Mouse (Mus musculus): ENCODE measurements around the gene Mical2.

GRCm38 (mm10) chr7:112365864-112366263 lies 140.2 kb downstream of the Mical2 start:
- no peak for TF ChIP-seq CTCF (conservative IDR thresholded peaks at IDR 0.05 in 1 of 2, IDR thresholded peaks at IDR 0.05 in 1 of 2; ENCODE audit: low read depth in 2 of 2, low read length in 2 of 2)
- no peak for TF ChIP-seq POLR2AphosphoS2 (IDR thresholded peaks at IDR 0.05; ENCODE audit: low read depth, low read length)
- no peak for TF ChIP-seq MXI1 (IDR thresholded peaks at IDR 0.05; ENCODE audit: low read depth, low read length)
- no peak for TF ChIP-seq TBP (conservative IDR thresholded peaks at IDR 0.05; ENCODE audit: low read depth, low read length)
- no peak for TF ChIP-seq POLR2A (IDR thresholded peaks at IDR 0.05; ENCODE audit: low read depth, low read length)
- no peak for TF ChIP-seq ELF1 (IDR thresholded peaks at IDR 0.05; ENCODE audit: low read depth, low read length)
- no peak for TF ChIP-seq MAZ (IDR thresholded peaks at IDR 0.05; ENCODE audit: low read depth, low read length)
- TF ChIP-seq ZKSCAN1 (IDR thresholded peaks at IDR 0.05; ENCODE audit: borderline replicate concordance, low read depth, low read length): no peak
- TF ChIP-seq SMC3 (IDR thresholded peaks at IDR 0.05; ENCODE audit: low read depth, low read length): no peak
- TF ChIP-seq CHD1 (IDR thresholded peaks at IDR 0.05; ENCODE audit: low read depth, low read length): no peak
- TF ChIP-seq E2F4 (IDR thresholded peaks at IDR 0.05; ENCODE audit: insufficient replicate concordance, low read depth, low read length): no peak
- no peak for TF ChIP-seq MAX (IDR thresholded peaks at IDR 0.05; ENCODE audit: low read length)
- TF ChIP-seq TCF12 (IDR thresholded peaks at IDR 0.05; ENCODE audit: low read depth, low read length): no peak

Data from CH12.LX (cell line).